Mouse (Mus musculus) kidney, adult 2 months (tissue): Measurements from ENCODE around the gene Zfp553.

Experiments used
- CTCF ChIP-seq: fragments of 200-500 bp; conservative IDR thresholded peaks from 2 replicates; pipeline ENCODE4 v1.5.1; 2011; ENCODE audit warnings: low read depth, mild to moderate bottlenecking, control low read depth, low read length, moderate library complexity, mixed read lengths; ENCODE audit not compliant: insufficient read depth, insufficient read length
- POLR2A ChIP-seq: fragments of 200-500 bp; IDR thresholded peaks from one replicate; pipeline ENCODE4 v1.6.1; 2011; ENCODE audit warnings: low read depth, low read length, control low read depth

DNA sequence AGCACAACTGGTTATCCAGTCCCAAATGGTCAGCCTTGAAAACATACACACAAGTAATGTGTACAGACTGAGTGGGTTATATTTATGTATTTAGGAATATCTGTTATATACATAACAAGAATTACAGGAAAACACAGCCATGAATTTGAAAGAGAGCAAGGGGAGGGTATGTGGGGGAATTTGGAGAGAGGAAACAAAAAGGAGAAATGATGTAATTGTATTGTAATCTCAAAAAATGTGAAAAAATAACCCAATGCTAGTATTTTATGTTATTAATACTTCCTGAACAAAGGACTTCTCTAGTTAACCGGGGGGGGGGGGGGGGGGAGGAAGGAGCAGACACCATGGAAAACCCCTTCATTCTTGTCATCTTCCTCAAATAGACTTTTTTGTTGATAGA, 48.1 kb upstream of the Zfp553 start:
- TF ChIP-seq CTCF (no peak), POLR2A (no peak)
